Mouse (Mus musculus) left cerebral cortex, postnatal 4 days (tissue): ENCODE results near the gene Acy3. TPM values are rescaled to one million over a fixed set of nuclear protein-coding genes. Genes with fewer than 3 reads are reported as not detected.
"Not testable (repeated sequence)": the region's sequence is repeated elsewhere in the genome, so short reads cannot be mapped to it uniquely, and the experiment has no call there.

Source experiments
- DNase-seq: peaks from one replicate; pipeline ENCODE4 v3.0.0-alpha.2; 2022
- intact Hi-C: fragments of 180-260 bp; cut with DNase I; formaldehyde crosslinking; loops from one replicate; pipeline ENCODE4 v1.15.1; 2025
- total RNA-seq, 2 experiments: library from RNA; stranded (reverse); gene quantifications; 2 replicates each; pipeline ENCODE4 v1.2.3; 2021

Gene Acy3
- total RNA-seq, 2 experiments from 2014 or later: 1.4 to 1.6 TPM

- intact Hi-C loops: no loop called here
Observed at GRCm38 (mm10) chr19:3967258-3967657, 19.1 kb upstream of the Acy3 start.

GRCm38 (mm10) chr19:3972229-3972628 is 14.1 kb upstream of the Acy3 start, which contains the start of gene Aldh3b2:
TSS of gene Aldh3b2 (plus strand) at chr19:3972328.
- no peak for DNase-seq
- intact Hi-C loops: no loop called here

More at GRCm38 (mm10) chr19:3967258-3967657, 19.1 kb upstream of the Acy3 start:
- no peak for DNase-seq

GRCm38 (mm10) chr19:3974608-3975007 is 11.8 kb upstream of the Acy3 start:
- intact Hi-C loops, DNase-seq: not testable (repeated sequence)

DNA sequence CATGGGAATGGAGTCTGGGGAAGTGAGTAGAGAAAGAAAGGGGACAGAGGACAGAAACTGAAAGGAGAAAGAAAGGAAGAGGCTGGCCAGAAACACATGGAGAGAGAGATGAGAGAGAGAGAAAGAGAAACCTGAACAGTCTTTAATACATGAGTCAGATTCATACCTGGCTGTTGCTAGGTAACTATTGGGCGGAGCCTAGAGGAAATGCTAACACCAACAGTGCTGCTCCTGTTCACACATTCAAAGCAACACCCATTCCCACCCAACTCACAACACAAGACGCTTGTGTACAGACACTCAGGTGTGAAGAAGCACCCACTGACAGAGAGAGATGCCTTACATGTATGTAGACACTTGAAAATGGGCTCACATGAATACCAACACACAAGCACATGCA is 10.5 kb upstream of the Acy3 start:
- no peak for DNase-seq
- intact Hi-C loops: no loop called here

DNA sequence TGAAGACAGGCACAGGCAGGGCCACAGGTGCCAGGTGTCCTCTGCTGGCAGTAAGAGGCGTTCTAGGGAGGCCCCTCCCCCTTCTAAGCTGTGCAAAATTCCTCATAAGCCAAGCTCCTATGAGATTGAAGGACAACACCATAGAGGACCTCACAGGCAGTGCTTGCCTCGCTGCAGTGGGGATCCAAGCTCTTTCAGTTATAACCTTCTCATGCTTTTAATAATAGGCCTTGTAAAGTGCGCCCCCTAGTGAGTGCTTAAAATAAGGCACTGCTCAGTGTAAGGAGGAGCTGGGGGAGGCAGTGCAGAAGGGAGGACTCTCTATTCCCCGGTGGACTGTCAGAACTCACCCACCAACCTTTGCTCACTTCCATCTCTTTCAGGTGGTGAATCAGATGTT is 6.1 kb upstream of the Acy3 start:
- peak; percentile 80 for DNase-seq
- intact Hi-C loops: no loop called here

DNA sequence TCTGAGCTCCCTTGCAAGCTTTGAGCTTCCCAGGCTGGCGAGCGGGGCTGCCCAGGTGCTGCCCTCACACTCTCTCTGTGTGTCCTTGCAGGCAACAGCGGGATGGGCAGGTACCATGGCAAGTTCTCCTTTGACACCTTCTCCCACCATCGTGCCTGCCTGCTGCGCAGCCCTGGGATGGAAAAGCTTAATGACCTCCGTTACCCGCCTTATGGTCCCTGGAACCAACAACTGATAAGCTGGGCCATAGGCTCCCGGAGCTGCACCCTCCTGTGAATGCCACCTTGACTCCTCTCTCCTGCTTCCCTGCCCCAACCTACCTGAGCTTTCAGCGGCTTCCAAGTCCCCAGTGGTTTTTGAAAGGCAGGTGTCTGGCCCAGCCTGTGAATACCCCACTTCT is 5.5 kb upstream of the Acy3 start:
- intact Hi-C loops: no loop called here
- no peak for DNase-seq

GRCm38 (mm10) chr19:3983527-3984200 is 2.7 kb upstream of the Acy3 start:
- intact Hi-C loops: no loop called here

GRCm38 (mm10) chr19:3985261-3985681 is 1.1 kb upstream of the Acy3 start:
- intact Hi-C loops: no loop called here
- no peak for DNase-seq

More at GRCm38 (mm10) chr19:3983527-3984200, 2.7 kb upstream of the Acy3 start:
- DNase-seq: no peak

DNA sequence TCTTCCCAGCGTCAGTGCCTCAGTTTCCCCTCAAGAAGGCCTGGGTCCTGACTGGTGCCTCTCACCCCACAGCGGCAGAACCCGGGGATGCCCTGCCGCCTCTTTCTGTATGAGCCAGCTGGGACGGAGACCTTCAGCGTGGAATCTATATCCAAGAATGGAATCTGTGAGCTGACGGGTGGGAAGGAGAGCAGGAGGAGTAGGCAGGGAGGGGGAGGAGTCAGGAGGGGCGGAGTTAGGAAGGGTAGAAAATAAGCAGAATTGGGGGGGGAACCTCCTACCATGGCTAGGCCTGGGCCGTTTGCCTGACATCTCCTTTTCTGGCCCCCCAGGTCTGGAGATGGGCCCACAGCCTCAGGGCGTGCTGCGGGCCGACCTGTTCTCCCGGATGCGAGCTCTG is 1.7 kb downstream of the Acy3 start:
- no peak for DNase-seq
- intact Hi-C loops: no loop called here

DNA sequence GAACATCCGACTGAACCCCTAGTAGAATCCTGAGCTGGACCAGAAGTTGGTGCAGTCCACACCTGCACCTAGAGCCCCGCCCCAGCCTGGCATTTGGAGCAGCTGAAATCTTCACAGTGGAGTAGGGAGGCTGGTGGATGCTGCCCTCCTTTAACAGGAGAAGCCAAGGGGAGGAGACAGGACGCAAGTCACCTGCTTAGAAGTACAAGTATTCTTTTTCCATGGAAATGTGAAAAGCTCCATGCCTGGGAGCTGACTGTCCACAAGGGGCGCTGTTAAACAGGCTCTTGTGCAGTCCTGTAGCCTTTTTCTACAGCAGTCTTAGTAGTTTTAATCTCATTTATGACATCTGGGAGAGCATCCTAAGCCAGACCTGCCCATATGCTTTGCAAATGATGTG is 2.4 kb downstream of the Acy3 start:
- intact Hi-C loops: no loop called here
- DNase-seq: no peak

DNA sequence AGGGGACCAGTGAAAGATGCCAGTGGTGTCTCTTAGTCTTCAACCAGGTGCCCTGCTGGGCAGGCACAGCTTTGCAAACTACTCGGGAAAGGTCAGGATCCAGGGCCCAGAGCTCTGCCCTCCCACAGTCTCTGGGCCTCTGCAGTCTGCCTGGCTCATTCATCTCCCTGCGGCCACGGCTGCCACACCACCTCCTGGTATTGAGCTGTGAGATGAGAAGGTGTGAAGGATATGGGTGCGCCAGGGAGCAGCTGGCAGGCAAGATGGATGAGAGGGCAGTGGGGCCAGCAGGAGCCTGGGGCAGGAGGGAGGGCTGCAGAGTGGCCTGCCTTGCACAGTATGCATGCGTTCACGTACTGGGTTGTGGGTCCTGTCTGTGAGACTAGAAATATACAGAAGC is 4.4 kb downstream of the Acy3 start:
- no peak for DNase-seq
- intact Hi-C loops: no loop called here

- intact Hi-C loops: no loop called here
- DNase-seq: no peak
Observed at GRCm38 (mm10) chr19:3991562-3991961, 5.2 kb downstream of the Acy3 start.

- DNase-seq: no peak
- intact Hi-C loops: no loop called here
Observed at GRCm38 (mm10) chr19:3991966-3992365, 5.6 kb downstream of the Acy3 start.

- DNase-seq: no peak
- intact Hi-C loops: no loop called here
Observed at GRCm38 (mm10) chr19:3992416-3992815, 6.0 kb downstream of the Acy3 start, which contains the start of gene Tbx10. TSS of gene Tbx10 (plus strand) at chr19:3992752.

DNA sequence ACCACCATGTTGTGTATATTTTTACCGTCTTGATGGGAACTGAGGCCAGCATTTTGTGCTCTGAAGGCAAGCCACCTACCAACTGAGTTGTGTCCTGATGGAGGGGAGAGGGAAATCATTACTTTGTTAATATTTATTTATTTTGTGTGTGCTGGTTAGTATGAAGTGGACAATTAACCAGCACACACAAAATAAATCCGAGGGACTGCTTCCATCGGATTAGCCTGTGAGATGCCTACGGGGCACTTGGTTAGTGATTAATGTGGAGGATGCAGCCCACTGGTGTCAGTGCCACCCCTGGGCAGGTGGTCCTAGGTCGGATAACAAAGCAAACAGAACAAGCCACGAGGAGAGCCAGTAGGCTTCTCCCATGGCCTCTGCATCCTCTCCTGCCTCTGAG is 8.6 kb downstream of the Acy3 start:
- intact Hi-C loops: no loop called here

GRCm38 (mm10) chr19:3995505-3995904 is 9.1 kb downstream of the Acy3 start:
- no peak for DNase-seq
- intact Hi-C loops: no loop called here

More for the DNA sequence above, 8.6 kb downstream of the Acy3 start:
- DNase-seq: no peak

DNA sequence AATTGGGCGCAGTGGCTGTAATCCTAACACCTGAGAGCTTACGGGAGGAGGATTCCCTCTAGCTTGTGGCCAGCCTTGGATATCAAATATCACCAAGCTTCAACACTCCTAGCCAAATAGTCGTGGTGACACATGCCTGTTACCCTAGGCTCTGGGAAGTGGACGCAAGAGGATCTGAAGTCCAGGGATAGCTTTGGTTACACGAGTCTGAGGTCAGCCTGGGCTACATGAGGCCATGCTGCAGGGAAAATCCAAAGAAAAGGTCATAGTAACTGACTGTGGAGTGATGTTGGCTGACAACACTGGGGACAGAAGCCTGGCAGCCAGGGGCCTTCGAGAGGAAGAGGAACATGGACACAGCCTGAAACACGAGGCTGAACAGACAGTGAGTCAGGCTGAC is 9.7 kb downstream of the Acy3 start:
- DNase-seq: no peak
- intact Hi-C loops: no loop called here

GRCm38 (mm10) chr19:3996747-3997146 is 10.4 kb downstream of the Acy3 start:
- intact Hi-C loops: no loop called here

DNA sequence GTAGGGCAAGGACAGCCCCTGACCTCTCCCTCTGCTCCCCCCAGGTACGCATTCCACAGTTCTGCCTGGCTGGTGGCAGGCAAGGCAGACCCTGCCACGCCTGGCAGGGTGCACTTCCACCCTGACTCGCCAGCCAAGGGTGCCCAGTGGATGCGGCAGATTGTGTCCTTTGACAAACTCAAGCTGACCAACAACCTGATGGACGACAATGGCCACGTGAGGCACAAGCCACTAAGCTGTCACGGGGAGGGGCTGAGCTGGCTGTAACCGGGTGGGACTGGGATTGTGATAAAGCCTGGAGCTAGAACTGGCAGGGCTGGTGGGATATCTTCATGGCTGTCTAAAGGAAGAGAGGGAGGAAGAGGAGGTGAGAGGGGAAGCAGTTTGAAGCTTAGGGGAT is 10.9 kb downstream of the Acy3 start:
- intact Hi-C loops: no loop called here
- DNase-seq: no peak

More at GRCm38 (mm10) chr19:3996747-3997146, 10.4 kb downstream of the Acy3 start:
- DNase-seq: no peak

GRCm38 (mm10) chr19:3998335-3998734 is 12.0 kb downstream of the Acy3 start:
- no peak for DNase-seq
- intact Hi-C loops: no loop called here

GRCm38 (mm10) chr19:3999121-3999730 is 12.9 kb downstream of the Acy3 start:
- intact Hi-C loops: no loop called here
- no peak for DNase-seq
